Mouse (Mus musculus) naive thymus-derived CD4-positive, alpha-beta T cell, adult 2 months (primary cell): Measurements from ENCODE around the gene Usp44.
"Not testable (repeated sequence)": the region's sequence is repeated elsewhere in the genome, so short reads cannot be mapped to it uniquely, and the experiment has no call there.

Experiments used
- DNase-seq: peaks from one replicate; pipeline ENCODE4 v3.0.0-alpha.2; 2011; ENCODE audit warnings: low read depth

Usp44 gene

DNA sequence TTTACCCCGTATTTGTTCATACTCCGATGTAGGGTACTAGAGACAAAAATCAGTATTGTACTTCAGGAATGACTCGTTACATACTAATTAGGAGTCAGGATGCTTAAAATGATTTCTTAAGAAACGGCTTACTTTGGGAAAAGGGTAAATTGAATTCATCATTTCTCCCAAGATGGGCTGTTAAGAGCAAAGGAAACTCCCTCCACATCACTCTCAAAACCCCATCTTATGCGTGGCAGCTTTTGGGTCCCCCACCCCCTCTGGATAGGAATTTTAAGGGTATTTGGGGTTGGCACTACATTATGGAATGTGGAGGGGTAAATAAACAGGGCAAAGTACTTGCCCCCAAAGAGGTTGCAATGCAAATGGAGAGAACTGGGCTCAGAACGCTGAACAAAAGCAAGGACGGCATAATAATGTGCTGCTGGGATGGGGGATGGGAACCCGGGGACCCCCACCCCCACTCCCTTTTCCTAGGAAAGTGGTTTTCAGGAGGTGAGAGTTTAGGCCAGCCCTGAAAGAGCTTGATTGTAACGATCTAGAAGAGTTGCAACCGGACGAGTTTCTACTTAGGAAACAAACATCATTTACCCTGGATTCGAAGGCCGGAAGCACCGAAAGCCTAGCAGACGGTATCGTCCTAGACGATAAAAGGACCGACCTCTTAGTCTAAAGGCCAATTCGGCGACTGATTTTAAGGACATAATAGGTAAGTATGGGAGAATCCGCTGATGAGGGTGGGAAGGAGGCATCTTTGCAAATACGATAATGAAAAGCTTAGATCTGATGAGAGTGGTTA lies at the start of gene Usp44:
Usp44 (plus strand) TSS at position 625 of the 799 bp plus-strand sequence.
- DNase-seq: no peak

DNA sequence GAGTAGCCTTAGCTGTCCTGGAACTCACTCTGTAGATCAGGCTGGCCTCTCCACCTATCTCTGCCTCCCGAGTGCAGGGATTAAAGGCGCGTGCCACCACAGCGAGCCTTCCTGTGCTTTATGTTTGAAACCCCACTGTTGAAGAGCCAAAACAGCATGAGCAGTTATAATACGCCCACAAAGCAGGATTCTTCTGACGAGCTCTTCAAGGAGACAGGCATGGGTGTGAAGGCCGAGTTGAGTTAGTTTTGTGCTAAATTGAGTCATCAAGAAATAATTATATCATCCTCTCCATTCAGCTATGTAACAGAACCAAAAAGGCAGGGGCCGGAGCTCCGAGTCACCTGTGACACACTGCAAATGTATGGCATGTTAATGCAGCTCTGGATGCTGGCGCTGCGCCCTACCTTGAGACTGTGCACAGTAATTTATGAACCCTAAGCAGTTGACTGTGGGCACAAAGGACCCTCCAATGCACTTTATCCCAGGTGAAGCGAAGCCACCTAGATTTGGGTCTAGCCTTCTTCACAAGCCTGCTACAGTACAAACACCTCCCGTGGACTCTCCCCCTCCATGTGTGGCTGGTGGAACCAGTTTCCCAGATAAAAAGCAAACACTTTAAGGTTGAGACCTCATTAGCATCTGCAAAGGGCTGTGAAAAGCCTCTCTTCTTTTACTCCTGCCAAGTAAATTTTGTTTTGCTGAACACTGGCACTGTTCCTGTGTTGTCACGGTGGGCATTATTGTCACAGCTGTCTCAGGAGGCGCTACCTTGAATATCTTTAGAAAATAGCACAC lies 47.9 kb upstream of the Usp44 start:
- DNase-seq: no peak

- no peak for DNase-seq
These were observed 31.5 kb upstream of the Usp44 start for GRCm38 (mm10) chr10:93799711-93800362.

GRCm38 (mm10) chr10:93800363-93800722 lies 31.0 kb upstream of the Usp44 start:
- no peak for DNase-seq

DNA sequence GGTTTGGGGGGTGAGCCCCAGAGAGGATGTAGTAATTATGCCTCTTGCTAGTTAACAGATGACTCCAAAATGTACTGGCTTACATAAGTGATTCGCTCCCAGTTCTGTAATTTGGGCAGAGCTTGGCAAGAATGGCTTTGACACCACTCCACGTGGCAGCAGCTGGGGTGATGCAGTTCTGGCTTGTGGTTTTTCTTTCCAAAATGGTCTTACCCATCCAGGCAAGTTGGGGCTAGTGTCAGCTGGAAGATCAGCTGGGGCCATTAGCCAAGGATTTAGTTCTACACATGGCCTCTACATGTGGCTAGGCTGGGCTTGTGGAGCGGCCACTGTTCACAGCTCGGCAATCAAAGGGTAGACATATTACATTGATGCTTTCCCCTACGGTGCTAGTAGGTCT lies 30.5 kb upstream of the Usp44 start:
- DNase-seq: no peak

GRCm38 (mm10) chr10:93803199-93803598 lies 28.2 kb upstream of the Usp44 start:
- no peak for DNase-seq

DNA sequence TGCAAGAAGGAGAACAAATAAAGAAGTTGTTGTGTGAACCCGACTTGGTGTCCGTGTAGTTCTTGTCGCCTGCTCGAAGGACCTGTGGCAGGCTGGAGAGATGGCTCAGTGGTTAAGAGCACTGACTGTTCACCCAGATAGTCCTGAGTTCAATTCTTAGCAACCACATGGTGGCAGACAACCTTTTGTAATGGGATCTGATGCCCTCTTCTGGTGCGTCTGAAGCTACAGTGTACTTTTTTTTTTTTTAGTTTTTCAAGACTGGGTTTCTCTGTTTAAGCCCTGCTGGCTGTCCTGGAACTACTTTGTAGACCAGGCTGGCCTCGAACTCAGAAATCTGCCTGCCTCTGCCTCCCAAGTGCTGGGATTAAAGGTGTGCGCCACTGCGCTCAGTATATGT lies 21.9 kb upstream of the Usp44 start:
- not testable (repeated sequence) for DNase-seq

DNA sequence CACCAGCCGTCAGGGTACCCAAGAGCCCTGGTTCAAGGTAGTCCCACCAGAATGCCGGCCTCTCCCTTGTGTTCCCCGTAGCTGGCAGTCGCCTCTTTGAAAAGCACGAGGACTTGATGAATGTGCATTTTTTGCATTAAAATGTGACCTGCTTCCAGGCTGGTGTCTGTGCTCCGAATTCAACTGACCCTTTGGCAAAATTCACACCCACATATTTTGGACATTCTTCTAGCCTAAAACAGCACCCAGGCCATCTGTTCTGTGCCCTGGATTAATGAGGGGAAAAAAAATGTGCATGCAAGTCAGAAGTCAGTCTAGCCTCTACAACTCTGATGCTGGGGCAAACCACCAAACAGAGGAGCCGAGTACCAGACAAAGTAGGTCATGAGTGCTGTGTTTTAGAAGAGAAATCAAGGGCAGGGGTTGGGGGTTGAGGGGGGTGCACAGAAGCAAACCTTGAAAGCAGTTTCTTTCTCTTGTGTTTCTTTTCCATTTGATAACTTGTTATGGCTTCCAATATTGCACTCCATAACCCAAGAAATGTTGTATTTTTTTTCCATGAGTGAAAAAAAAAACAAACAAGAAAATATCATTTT lies 20.7 kb upstream of the Usp44 start:
- no peak for DNase-seq

DNA sequence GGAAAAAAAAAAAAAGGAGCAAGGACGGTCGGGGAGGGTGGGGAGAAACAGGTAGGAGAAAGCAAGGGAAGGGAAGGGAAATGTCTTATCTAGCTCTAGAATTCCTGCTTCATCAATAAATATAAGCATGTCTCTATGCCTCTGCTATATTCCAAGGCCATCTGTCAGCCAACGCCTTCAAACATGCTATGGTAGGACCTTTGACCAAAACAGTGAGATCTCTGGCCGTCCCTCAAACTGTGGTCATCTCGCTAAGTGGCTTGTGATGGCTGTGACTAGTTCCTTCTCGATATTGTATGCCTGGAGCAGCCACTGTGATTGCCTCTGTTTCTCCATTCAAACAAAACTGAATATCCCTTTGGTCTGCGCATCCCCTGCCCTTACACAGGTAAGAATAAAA lies 19.3 kb upstream of the Usp44 start:
- DNase-seq: no peak

GRCm38 (mm10) chr10:93812774-93813415 lies 18.5 kb upstream of the Usp44 start:
- DNase-seq: peak; percentile 62

DNA sequence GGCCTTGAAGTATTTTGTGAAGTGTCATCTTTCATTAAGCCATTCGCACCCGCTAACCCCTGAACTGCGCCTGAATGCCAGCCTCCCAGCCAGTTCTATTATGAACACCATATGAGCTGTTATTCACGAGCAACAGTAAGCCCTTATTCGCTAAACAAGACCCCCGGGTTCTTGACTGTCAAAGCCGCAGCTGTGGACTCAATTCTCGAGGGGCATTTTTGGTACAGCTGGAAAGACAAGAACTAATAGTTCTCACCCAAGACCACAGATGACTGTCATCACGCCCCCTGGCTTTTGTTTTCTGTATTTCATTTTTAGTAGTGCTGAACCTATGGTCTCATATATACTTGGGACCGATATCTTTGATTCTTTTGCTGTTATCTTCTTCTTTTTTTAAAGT lies 17.6 kb upstream of the Usp44 start:
- peak; percentile 8 for DNase-seq

DNA sequence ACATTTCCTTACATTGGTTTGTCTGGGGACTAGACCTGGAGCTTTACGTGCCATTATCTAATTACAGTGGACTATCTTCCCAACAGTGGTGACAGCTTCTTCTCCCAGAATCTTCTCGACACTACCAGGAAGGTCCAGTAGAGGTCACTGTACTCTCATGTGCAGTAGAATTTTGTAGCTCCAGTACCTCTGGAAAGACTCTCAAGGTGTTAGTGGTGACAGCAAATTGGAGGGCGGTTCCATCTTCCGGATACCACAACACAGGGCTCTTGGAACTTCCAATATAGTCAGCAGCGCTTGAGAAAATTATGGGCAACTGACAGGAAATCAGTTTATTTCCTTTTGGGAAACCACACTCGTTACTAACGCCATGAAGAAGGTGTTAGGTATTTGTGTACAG lies 12.7 kb upstream of the Usp44 start:
- DNase-seq: peak; percentile 74

- no peak for DNase-seq
These were observed 1.2 kb upstream of the Usp44 start for GRCm38 (mm10) chr10:93829898-93830831.

- no peak for DNase-seq
These were observed 597 bp downstream of the Usp44 start for GRCm38 (mm10) chr10:93831730-93832574.

DNA sequence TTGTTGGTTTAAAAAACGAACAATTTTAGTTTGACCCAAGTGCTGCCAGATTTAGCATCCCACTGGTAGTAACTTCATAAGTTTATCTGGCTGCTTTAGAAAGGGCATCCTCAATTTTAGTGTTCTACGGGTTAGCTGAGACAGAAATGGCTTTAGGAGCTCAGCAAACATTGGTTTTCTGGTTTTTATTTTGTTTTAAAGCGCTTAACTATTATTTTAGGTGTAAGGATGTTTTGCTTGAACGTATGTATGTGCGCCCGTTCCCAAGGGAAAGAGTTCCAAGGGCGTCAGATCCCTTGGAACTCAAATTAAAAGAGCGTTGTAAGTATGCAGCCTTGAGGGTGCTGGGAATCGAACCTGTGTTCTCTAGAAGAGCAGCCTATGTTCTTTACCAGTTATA lies 1.5 kb downstream of the Usp44 start:
- no peak for DNase-seq

- no peak for DNase-seq
These were observed 2.0 kb downstream of the Usp44 start for GRCm38 (mm10) chr10:93833370-93833698.

GRCm38 (mm10) chr10:93833699-93834393 lies 2.5 kb downstream of the Usp44 start:
- DNase-seq: peak; percentile 31

DNA sequence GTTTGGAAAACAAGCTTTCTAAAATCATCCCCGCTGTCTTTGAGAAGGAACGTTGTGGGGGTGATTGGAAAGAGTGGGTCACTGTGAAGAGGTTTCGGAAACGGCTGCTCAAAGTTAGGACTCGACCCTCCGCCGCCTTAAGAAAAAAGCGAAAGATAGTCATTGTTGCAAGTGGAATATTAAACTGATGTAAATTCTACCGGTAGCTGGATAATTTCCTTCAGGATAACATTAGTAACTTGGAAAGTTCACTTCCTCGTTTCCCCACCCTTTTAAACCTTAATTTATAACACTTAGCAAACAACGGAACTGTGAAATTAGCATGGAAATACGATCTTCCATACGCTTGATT lies 3.0 kb downstream of the Usp44 start:
- no peak for DNase-seq

GRCm38 (mm10) chr10:93835115-93835514 lies 3.8 kb downstream of the Usp44 start:
- DNase-seq: not testable (repeated sequence)

DNA sequence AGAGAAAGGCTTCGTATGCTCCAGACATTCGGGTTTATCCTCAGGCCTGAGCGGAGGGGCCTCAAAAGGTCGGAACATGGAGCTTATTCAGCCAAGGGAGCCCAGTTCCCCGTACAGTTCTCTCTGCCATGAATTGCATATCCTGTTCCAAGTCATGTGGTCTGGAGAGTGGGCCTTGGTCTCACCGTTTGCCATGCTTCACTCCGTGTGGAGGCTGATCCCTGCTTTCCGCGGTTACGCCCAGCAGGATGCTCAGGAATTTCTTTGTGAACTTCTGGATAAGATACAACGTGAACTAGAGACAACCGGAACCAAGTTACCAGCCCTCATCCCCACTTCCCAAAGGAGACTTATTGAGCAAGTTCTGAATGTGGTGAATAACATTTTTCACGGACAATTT lies 15.4 kb downstream of the Usp44 start:
- DNase-seq: no peak
